Mouse (Mus musculus) myocyte (in vitro differentiated cells): ENCODE results near the gene Cela2a.

Experiments
- CEBPB ChIP-seq: IDR thresholded peaks from 2 replicates; pipeline ENCODE4 v1.6.1; 2011; ENCODE audit warnings: mild to moderate bottlenecking, moderate library complexity; ENCODE audit not compliant: poor library complexity, insufficient read depth, severe bottlenecking
- E2F4 ChIP-seq: IDR thresholded peaks from one replicate; pipeline ENCODE4 v1.6.1; 2011; ENCODE audit warnings: mild to moderate bottlenecking, control low read depth, moderate library complexity; ENCODE audit not compliant: insufficient read depth
- MYOD1 ChIP-seq, 3 experiments: IDR thresholded peaks; one replicate each; pipeline ENCODE4 v1.6.1; 2011; ENCODE audit warnings: control low read depth in 2 of 3, low read depth in 2 of 3, mild to moderate bottlenecking in 2 of 3, moderate library complexity in 1 of 3; ENCODE audit not compliant: insufficient read length in 2 of 3, control insufficient read depth in 1 of 3
- MYOG ChIP-seq, 3 experiments: IDR thresholded peaks; one replicate each; pipeline ENCODE4 v1.6.1; 2011; ENCODE audit warnings: control low read depth in 2 of 3, low read depth in 2 of 3, mild to moderate bottlenecking in 2 of 3; ENCODE audit not compliant: insufficient read length in 2 of 3, control insufficient read depth in 1 of 3, insufficient read depth in 1 of 3
- POLR2A ChIP-seq: IDR thresholded peaks from one replicate; pipeline ENCODE4 v1.6.1; 2011; ENCODE audit warnings: low read depth, mild to moderate bottlenecking, control low read depth, moderate library complexity; ENCODE audit not compliant: insufficient read length
- TCF12 ChIP-seq: IDR thresholded peaks from one replicate; pipeline ENCODE4 v1.6.1; 2011; ENCODE audit warnings: mild to moderate bottlenecking, control low read depth; ENCODE audit not compliant: poor library complexity, insufficient read depth, severe bottlenecking

GRCm38 (mm10) chr4:141797545-141797944, 28.4 kb downstream of the Cela2a start:
- no peak for TF ChIP-seq E2F4
- TF ChIP-seq POLR2A = no peak
- no peak for TF ChIP-seq CEBPB
- no peak for TF ChIP-seq MYOG (IDR thresholded peaks at IDR 0.05; ENCODE audit: control insufficient read depth in 1 of 3, insufficient read depth in 1 of 3, insufficient read length in 2 of 3, low read depth in 2 of 3)
- TF ChIP-seq TCF12 = no peak
- no peak for TF ChIP-seq MYOD1 (IDR thresholded peaks at IDR 0.05; ENCODE audit: control insufficient read depth in 1 of 3, insufficient read length in 2 of 3, low read depth in 2 of 3)
